Mouse (Mus musculus) brain, embryonic 18.5 days (tissue): Measurements from ENCODE around the gene Fzd5.
A peak's percentile ranks its signal among the peaks of the same experiment; 100 is the strongest.

Source experiments
- DNase-seq: peaks from one replicate; pipeline ENCODE4 v3.0.0-alpha.2; 2012; ENCODE audit warnings: low read depth, low spot score

Gene Fzd5

GRCm38 (mm10) chr1:64737502-64738179 is at the start of gene Fzd5:
Gene Fzd5, minus strand, starts transcription at chr1:64737751.
- DNase-seq = peak; percentile 61

- no peak for DNase-seq
Observed at GRCm38 (mm10) chr1:64779863-64780262, 42.3 kb upstream of the Fzd5 start.

GRCm38 (mm10) chr1:64779415-64779814 is 41.9 kb upstream of the Fzd5 start:
- no peak for DNase-seq

- DNase-seq = no peak
Observed at GRCm38 (mm10) chr1:64773305-64773704, 35.8 kb upstream of the Fzd5 start.

GRCm38 (mm10) chr1:64770169-64770568 is 32.6 kb upstream of the Fzd5 start:
- DNase-seq = no peak

- no peak for DNase-seq
Observed at GRCm38 (mm10) chr1:64761646-64762045, 24.1 kb upstream of the Fzd5 start.

- no peak for DNase-seq
Observed at GRCm38 (mm10) chr1:64757766-64758165, 20.2 kb upstream of the Fzd5 start.

- DNase-seq = no peak
Observed at GRCm38 (mm10) chr1:64757254-64757653, 19.7 kb upstream of the Fzd5 start.

GRCm38 (mm10) chr1:64756640-64757030 is 19.1 kb upstream of the Fzd5 start:
- DNase-seq = no peak

- DNase-seq = no peak
Observed at GRCm38 (mm10) chr1:64755971-64756639, 18.6 kb upstream of the Fzd5 start.

- no peak for DNase-seq
Observed at GRCm38 (mm10) chr1:64754658-64755057, 17.1 kb upstream of the Fzd5 start.

GRCm38 (mm10) chr1:64753668-64754067 is 16.1 kb upstream of the Fzd5 start:
- no peak for DNase-seq

GRCm38 (mm10) chr1:64753109-64753508 is 15.6 kb upstream of the Fzd5 start:
- DNase-seq = no peak

GRCm38 (mm10) chr1:64744616-64745015 is 7.1 kb upstream of the Fzd5 start:
- no peak for DNase-seq

GRCm38 (mm10) chr1:64742741-64743408 is 5.3 kb upstream of the Fzd5 start:
- no peak for DNase-seq

GRCm38 (mm10) chr1:64738661-64739082 is 1.1 kb upstream of the Fzd5 start:
- DNase-seq = no peak

GRCm38 (mm10) chr1:64738180-64738555 is 617 bp upstream of the Fzd5 start:
- DNase-seq = no peak

GRCm38 (mm10) chr1:64736681-64737501 is 660 bp downstream of the Fzd5 start:
- no peak for DNase-seq

GRCm38 (mm10) chr1:64735781-64736680 is 1.5 kb downstream of the Fzd5 start:
- no peak for DNase-seq

- no peak for DNase-seq
Observed at GRCm38 (mm10) chr1:64734771-64735750, 2.5 kb downstream of the Fzd5 start.
